Mouse (Mus musculus): ENCODE data around the gene Hist1h4h.

Hist1h4h gene

GRCm38 (mm10) chr13:23530901-23531875 lies at the start of gene Hist1h4h:
Hist1h4h (plus strand) TSS chr13:23531050.
- peak; percentile 98 for DNase-seq (ENCODE audit: low read depth, low spot score)

- no peak for DNase-seq (ENCODE audit: low read depth, low spot score)
These were observed 47.7 kb upstream of the Hist1h4h start for GRCm38 (mm10) chr13:23483153-23483552.

- DNase-seq (ENCODE audit: low read depth, low spot score), result no peak
These were observed 45.6 kb upstream of the Hist1h4h start for GRCm38 (mm10) chr13:23485271-23485670.

GRCm38 (mm10) chr13:23488400-23489322 lies 42.2 kb upstream of the Hist1h4h start, which contains the start of gene Btn2a2:
Btn2a2 (minus strand) TSS chr13:23488857.
- peak; percentile 91 for DNase-seq (ENCODE audit: low read depth, low spot score)

GRCm38 (mm10) chr13:23490863-23491262 lies 40.0 kb upstream of the Hist1h4h start:
- no peak for DNase-seq (ENCODE audit: low read depth, low spot score)

DNA sequence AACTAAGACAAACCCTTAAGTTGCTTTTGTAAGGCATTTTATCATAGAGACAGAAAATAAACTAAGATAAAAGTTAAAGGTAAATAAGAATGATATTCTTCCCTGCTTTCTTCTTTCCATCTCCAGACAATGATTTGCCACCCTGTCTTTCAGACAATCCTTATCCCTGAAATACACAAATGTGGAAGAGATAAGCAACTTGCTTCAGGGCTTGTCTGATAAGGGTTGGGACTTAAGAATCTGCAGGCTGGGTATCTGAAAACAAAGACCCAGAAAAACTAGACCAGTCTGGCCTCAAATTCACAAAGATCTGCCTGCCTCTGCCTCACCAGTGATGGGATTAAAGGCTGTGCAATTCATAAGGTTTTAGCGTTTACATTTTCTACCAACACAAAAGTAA lies 39.6 kb upstream of the Hist1h4h start:
- DNase-seq (ENCODE audit: low read depth, low spot score), result no peak

GRCm38 (mm10) chr13:23491990-23492389 lies 38.9 kb upstream of the Hist1h4h start:
- peak; percentile 96 for DNase-seq (ENCODE audit: low read depth, low spot score)

GRCm38 (mm10) chr13:23495526-23495925 lies 35.3 kb upstream of the Hist1h4h start:
- peak; percentile 62 for DNase-seq (ENCODE audit: low read depth, low spot score)

DNA sequence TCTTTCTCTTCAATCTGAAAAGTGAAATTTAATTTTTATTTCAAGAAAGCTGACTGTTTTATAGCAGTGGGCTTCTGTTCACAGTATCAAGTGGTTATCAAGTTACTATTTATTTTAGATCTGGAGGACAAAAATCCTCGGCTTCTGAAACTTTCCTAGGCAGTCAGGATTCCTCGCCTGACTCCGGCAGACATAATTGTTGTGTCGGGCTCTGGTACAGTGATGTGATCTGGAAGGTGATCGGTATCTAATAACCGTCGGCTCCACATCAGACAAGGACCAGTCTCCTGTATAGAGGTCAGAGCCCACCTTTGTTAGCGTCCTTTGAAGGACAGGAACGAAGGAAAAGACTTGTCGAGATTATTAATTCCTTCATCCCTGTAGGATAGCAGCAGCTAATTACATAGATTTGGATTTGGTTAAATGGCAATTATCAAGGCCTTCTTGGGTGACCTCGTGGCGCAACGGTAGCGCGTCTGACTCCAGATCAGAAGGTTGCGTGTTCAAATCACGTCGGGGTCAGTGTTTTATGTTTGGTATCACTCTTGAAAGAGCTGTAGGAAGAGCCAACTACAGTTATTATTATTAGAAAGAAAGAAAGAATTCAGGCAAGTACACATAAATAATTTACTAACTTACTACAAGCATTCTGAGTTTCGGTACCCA lies 33.1 kb upstream of the Hist1h4h start:
- DNase-seq (ENCODE audit: low read depth, low spot score), result peak; percentile 84

- DNase-seq (ENCODE audit: low read depth, low spot score), result no peak
These were observed 32.2 kb upstream of the Hist1h4h start for GRCm38 (mm10) chr13:23498653-23499052.

DNA sequence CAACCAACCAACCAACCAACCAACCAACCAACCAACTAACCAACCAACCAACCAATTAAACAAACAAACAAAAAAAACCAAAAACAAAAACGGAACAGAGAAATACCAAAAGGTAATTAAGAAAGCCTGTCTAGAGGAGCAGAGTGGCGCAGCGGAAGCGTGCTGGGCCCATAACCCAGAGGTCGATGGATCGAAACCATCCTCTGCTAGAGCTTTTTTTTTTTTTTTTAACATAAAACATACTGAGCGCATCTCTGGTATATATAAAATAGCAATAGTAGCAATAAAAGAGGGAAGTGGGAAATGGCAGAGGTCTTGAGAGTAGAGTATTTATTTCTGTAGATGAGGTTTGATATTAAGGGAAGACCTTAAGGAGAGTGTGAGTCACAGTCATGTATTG lies 30.9 kb upstream of the Hist1h4h start:
- no peak for DNase-seq (ENCODE audit: low read depth, low spot score)

GRCm38 (mm10) chr13:23500424-23501200 lies 30.2 kb upstream of the Hist1h4h start:
- DNase-seq (ENCODE audit: low read depth, low spot score), result peak; percentile 91

- no peak for DNase-seq (ENCODE audit: low read depth, low spot score)
These were observed 29.3 kb upstream of the Hist1h4h start for GRCm38 (mm10) chr13:23501511-23501910.

DNA sequence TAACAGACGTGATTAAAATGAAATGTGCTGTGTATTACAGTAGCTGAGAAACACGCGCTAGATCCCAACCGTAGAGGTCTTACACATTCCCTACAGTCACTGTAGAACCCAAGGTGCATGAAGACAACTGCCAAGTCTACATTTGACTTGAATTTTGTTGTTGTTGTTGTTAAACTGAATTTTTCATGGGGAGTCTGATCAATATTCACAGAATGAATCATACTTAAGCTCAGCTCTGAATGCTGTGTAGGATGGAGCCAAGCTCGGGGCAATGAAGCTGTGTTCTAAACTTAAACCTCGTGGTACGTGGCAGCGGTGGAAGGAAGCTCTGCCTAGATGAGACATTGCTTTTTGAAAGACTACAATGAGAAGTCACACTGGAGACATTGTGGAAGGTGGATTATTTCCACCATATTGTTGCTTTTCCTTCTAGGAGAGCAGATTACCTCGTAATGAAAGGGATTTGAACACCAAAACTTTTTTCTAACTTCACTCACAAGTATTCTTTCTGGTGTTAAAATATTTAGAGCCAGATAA lies 28.8 kb upstream of the Hist1h4h start:
- no peak for DNase-seq (ENCODE audit: low read depth, low spot score)

DNA sequence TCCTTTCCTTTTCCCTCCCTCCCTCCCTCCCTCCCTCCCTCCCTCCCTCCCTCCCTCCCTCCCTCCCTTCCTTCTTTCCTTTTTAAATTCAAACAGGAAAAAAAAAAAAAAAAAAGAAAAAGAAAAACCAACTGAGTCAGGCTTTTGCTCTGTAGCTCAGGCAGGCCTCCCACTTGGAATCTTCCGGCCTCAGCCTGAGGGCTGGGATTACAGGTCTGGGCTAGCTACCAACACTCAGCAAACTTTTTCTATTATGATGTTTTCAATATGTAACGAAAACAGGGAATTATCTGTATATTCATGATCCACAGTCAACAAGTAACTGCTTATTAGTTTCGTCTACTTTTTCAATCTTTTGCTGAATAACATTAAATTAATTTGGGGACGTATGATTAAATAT lies 27.9 kb upstream of the Hist1h4h start:
- DNase-seq (ENCODE audit: low read depth, low spot score), result no peak

GRCm38 (mm10) chr13:23503797-23504196 lies 27.1 kb upstream of the Hist1h4h start:
- DNase-seq (ENCODE audit: low read depth, low spot score), result peak; percentile 87

- DNase-seq (ENCODE audit: low read depth, low spot score), result peak; percentile 73
These were observed 25.0 kb upstream of the Hist1h4h start for GRCm38 (mm10) chr13:23505662-23506345.

GRCm38 (mm10) chr13:23506351-23506750 lies 24.5 kb upstream of the Hist1h4h start:
- peak; percentile 84 for DNase-seq (ENCODE audit: low read depth, low spot score)

DNA sequence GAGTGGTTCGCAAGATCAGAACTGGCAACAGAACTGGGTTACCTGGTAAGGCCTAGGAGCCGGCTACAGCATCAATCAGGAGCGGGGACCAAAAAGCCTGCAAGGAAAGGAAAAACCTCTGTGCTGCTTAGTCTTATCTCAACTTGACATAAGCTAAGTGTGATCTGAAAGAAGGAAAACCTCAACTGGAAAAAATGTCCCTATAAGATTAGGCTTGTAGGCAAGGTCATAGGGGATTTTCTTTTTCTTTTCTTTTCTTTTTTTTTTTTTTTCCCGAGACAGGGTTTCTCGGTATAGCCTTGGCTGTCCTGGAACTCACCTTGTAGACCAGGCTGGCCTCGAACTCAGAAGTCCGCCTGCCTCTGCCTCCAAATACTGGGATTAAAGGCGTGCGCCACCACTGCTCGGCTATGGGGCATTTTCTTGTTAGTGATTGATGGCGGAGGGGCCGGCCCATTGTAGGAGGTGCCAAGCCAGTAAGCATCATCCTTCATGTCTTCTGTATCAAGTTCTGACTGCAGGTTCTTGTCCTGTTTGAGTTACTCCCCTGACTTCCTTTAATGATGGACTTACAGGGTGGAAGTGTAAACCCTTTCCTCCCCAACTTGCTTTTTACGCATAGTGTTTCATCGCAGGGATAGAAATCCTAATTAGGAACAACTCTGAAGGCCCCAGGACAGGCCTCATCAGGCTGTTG lies 23.9 kb upstream of the Hist1h4h start:
- DNase-seq (ENCODE audit: low read depth, low spot score), result peak; percentile 92

Measured in ES-CJ7 (cell line).